Mouse (Mus musculus) erythroid progenitor cell, adult 5-6 weeks (primary cell): ENCODE results near the gene Acsf3. TPM values are rescaled to one million over a fixed set of nuclear protein-coding genes. Genes with fewer than 3 reads are reported as not detected.

ENCODE experiments used
- ATAC-seq: replicated peaks from 2 replicates; pipeline ENCODE4 v1.8.0; 2016; ENCODE audit warnings: moderate number of reproducible peaks, mild to moderate bottlenecking, moderate TSS enrichment, inconsistent platforms; ENCODE audit not compliant: poor library complexity, low FRiP score, severe bottlenecking
- total RNA-seq, 2 experiments: library from RNA; stranded (forward) in 1 of 2; stranded (reverse) in 1 of 2; fragments of 150-400 nt in 1 of 2; fragments of 186-747, 209-891 nt in 1 of 2; gene quantifications; 2 replicates each; pipeline versions ENCODE4 v1.2.3 to v1.2.4; 2015 to 2017; ENCODE audit warnings: low replicate concordance in 2 of 2

The Acsf3 gene
- total RNA-seq, 2 experiments from 2014 or later, result 1.7 to 2.3 TPM

DNA sequence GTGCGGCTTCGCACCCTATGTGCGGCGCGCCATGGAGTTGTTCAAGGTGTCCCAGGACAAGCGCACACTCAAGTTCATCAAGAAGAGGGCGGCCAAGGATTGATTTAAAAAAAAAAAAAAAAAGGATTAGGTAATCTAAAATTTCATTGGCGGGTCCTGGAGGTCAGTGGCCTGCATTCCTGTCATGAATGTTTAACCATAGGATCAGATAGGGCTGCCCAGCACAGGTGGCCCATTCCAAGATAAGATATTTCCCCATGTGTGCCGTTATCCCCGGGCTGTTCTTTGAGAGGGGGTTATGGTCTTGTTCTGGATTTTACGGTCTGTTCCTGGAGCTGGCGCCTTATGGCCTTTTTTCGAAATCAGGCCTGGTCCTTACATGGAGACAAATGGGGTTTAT lies 61.4 kb downstream of the Acsf3 start:
- no peak for ATAC-seq

GRCm38 (mm10) chr8:122844161-122844560 lies 68.9 kb downstream of the Acsf3 start:
- no peak for ATAC-seq

DNA sequence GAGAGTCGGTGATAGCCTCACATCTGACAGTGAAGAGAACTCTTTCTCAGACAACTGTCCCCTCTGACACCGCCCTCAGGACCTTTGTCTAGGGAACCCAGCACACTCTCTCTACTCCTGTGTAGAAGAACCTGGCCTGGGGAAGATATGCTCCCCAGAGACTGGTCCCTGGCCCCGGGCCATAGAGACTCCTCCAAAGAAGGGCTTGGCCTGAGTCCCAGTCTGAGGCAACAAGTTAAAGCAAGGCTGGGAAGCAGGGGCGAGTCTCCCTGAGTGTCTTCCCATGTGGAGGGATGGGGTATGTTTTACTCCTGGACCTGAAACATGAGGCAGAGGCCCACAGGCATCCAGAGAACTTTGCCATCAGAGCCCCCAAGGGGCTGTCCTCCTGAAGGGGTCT lies 70.4 kb downstream of the Acsf3 start:
- ATAC-seq, result no peak

DNA sequence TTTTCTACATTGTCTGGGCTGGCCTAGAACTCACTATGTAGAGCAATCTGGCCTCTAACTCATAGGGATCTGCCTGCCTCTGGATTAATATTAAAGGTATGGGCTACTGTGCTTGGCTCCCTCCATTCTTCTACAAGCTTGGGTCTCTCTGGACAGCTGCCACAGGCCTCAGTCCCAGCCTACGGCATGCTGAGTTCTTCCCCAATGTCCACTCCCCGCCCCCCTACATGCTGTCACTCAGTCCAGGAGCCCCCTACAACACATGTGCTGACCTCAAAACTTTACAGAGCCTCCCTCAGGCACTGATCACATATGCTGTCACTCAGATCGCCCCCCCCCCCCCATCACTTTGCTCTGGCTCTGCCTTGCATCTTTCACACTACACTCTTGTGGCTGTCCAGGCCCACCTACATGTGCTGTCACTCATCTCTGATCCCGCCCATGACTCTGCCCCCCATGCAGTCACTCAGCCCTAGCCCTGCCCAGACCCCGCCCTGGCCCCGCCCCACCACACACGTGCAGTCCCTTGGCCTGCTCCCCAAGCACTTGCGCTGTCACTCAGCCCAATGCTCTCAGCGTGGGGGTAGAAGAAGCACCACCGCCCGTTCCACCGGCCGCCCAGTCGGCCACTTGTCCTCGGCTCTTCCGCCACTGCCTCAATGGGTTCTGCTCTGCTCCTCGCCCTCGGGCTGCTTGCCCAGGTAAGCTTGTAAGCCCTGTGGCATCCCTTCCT lies 72.7 kb downstream of the Acsf3 start, which contains the start of gene Cdh15:
Cdh15 (plus strand) TSS at position 138 of the 733 bp plus-strand sequence.
- no peak for ATAC-seq

DNA sequence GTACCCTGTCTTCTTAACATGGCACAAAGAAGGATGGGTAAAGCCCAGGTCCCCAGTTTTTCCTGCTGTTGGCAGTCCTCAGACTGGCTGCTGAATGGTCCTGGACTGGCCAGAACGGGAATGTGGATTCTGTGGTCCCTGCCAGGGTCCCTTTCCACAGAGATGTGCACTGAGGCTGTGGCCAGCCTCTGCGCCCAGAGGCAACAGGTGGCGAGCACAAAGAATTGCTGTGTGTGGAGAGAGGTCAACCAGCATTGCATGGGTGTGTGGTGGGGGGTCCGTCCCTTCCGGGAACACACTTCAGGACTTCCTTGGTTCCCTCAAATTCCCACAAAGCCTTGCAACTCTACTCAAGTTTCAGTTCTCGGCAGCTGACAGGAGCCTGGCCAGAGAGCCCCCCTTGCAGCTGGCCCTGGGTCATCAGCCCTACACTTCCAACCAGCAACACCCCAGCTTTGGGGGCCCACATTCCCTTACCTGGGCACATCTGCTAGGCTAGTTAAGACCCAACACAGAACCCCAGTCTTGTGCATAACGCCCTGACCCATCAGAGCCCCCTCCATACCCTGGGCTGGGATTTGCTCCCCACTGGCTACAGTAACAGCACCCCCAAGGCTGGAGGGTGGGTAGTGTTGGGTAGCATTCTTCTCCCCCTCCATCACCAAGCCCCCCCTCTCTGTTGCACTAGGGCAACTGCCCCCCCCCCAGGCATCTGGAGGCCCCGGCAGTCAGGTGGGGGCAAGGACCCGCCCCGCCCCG lies 74.0 kb downstream of the Acsf3 start:
- ATAC-seq, result no peak

GRCm38 (mm10) chr8:122850641-122851240 lies 75.5 kb downstream of the Acsf3 start:
- ATAC-seq, result no peak

GRCm38 (mm10) chr8:122851692-122852545 lies 76.6 kb downstream of the Acsf3 start:
- no peak for ATAC-seq

- no peak for ATAC-seq
Observed at GRCm38 (mm10) chr8:122852546-122852905, 77.2 kb downstream of the Acsf3 start.

GRCm38 (mm10) chr8:122853340-122853771 lies 78.1 kb downstream of the Acsf3 start:
- ATAC-seq, result no peak

DNA sequence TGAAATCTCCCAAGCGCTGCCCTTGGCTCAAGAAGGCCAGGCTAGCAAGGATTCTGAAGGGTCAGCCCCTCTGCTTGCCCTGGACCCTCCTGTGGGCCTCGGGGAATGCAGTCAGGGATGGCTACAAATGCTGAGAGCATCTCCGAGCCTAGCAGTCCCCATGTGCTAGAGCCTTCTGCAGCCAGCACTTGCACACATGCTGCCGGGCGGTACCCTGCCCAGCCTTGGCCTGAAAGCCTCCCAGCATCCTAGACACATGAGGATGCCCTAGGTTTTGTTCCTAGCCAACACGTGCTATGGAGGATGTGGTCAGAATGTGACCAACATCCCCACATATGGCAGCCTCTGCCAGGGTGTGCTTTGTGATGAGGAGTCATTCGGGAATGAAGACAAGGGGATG lies 79.1 kb downstream of the Acsf3 start:
- ATAC-seq, result no peak

GRCm38 (mm10) chr8:122855123-122855522 lies 79.8 kb downstream of the Acsf3 start:
- ATAC-seq, result no peak

- ATAC-seq, result no peak
Observed at GRCm38 (mm10) chr8:122856288-122856687, 81.0 kb downstream of the Acsf3 start.

DNA sequence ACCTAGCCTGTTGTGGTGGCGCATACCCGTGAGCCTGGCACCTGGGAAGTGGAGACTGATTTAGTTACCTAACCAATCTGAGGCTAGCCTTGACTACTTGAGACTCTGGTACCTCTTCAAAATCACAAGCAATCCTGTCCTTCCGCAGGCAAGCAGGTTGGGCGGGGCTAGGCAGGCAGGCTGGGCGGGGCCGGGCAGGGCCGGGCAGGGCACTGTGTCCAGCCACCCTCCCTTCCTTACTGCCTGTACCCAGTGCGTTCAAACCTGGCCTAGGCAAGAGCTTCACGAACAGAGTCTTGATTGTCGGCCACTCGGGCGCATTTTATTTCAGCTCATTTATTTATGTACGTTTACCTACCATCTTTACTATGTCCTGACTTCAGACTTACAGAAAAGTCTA lies 84.6 kb downstream of the Acsf3 start:
- ATAC-seq, result no peak

DNA sequence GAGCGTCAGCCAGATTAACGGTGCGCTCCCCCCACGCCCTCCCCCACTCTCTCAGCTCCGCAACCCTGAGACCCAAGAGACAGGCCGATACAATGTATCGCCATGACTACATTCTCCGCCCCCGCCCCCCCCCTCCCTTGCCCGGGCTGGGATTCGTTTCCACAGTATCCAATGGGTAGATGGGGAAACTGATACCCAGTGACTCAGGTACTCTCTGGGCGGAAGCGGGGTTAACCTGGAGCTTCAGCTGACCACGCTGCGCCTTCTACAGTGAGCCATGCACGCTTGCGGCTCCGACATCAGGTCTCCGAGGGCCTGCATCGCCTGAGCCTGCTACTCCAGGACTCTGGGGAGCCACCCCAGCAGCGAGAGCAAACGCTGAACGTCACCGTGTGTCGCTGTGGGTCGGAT lies 89.4 kb downstream of the Acsf3 start:
- ATAC-seq, result no peak

- no peak for ATAC-seq
Observed at GRCm38 (mm10) chr8:122865441-122865840, 90.2 kb downstream of the Acsf3 start.

DNA sequence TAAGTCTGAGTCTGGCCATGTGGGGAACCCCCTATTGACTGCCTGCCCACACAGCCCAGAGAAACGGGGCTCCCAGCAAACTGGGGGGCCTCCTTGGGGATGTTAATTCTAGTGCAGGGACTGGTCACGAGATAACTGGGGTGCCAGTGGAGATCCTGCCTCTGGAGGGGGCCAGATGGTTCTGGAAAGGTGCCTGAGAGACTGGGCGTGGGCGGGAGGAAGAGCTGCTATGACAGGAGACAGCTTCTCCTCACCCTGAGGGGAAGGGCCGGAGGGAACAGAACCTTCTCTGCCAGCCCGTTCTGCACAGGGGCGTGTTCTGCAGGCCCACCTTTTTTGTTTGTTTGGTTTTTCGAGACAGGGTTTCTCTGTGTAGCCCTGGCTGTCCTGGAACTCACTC lies 90.9 kb downstream of the Acsf3 start:
- ATAC-seq, result no peak
